Mouse (Mus musculus): ENCODE results near the gene Fscn1. TPM values are rescaled to one million over a fixed set of nuclear protein-coding genes. Genes with fewer than 3 reads are reported as not detected.

Gene Fscn1
- polyA plus RNA-seq, 1 experiment from 2014 or later, result 522 TPM

Other genes starting within 250 kb of the Fscn1 start
- 34.7 and 35.9 TPM in 2 replicates for gene Tnrc18, start 142.7 kb upstream of the Fscn1 start, polyA plus RNA-seq (2015; fragmentation: Nextera tagmentation; extraction: Ambion mirVana)
- gene Fbxl18, start 64.9 kb upstream of the Fscn1 start, polyA plus RNA-seq (2015; fragmentation: Nextera tagmentation; extraction: Ambion mirVana), result 30.7 and 35.1 TPM in 2 replicates
- 15,903 and 18,325 TPM in 2 replicates for gene Actb, start 53.6 kb upstream of the Fscn1 start, polyA plus RNA-seq (2015; fragmentation: Nextera tagmentation; extraction: Ambion mirVana)
- gene Rnf216, start 152.7 kb downstream of the Fscn1 start, polyA plus RNA-seq (2015; fragmentation: Nextera tagmentation; extraction: Ambion mirVana), result 36.7 and 38.4 TPM in 2 replicates
- gene Olfr718-ps1, start 187.2 kb downstream of the Fscn1 start, polyA plus RNA-seq (2015; fragmentation: Nextera tagmentation; extraction: Ambion mirVana), result 0.05 TPM in 1 of 2 replicates, not detected in the other
- gene Rbak, start 220.4 kb downstream of the Fscn1 start, polyA plus RNA-seq (2015; fragmentation: Nextera tagmentation; extraction: Ambion mirVana), result 14.9 and 15.7 TPM in 2 replicates
- gene Spdye4b, start 220.7 kb downstream of the Fscn1 start, polyA plus RNA-seq (2015; fragmentation: Nextera tagmentation; extraction: Ambion mirVana), result not detected in 2 replicates

Data from forebrain, embryonic 13.5 days (tissue).